Mouse (Mus musculus): Measurements from ENCODE around the gene Bbs9. TPM values are rescaled to one million over a fixed set of nuclear protein-coding genes. Genes with fewer than 3 reads are reported as not detected.

Bbs9 gene
- polyA plus RNA-seq, 1 experiment from 2014 or later = 15.0 TPM

DNA sequence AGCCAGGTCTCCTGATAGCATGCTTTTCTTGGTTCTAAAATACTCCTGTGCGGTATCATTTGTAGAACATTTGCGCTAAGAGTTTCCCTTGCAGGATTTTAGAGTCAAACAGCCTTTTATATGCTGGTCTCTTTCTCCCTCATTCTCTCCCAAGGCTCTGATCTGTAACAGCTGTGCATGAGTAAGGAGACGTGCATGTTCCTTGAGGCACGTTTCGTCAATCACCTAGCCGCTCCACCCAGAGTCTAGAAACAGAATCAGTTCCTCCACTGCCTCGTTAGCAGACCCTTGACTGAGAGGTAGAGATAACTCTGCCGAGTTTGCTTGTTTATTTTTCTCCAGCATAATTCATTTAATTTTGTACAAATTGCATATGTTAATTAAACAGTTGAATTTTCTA is 259.4 kb downstream of the Bbs9 start:
- Histone ChIP-seq H3K27me3 (no peaks in the 10 kb centered on the region), H3K4me1 (no peaks in the 10 kb centered on the region), H3K4me2 (replicated peaks) (no peak overlapping the region), H3K9ac (no peak overlapping the region), H3K27ac (replicated peaks) (no peak overlapping the region), H3K36me3 (no peaks in the 10 kb centered on the region), H3K4me3 (replicated peaks) (no peak overlapping the region), H3K9me3 (replicated peaks) (no peaks in the 10 kb centered on the region)
- no peak for ATAC-seq (ENCODE audit: insufficient number of reproducible peaks, low FRiP score, low TSS enrichment, low read depth)
- 42% methylated on average over 8 of the region's 8 CpGs for WGBS

- H3K27ac ChIP-seq (replicated peaks) = no peak overlapping the region
- no peak for ATAC-seq (ENCODE audit: insufficient number of reproducible peaks, low FRiP score, low TSS enrichment, low read depth)
- no peaks in the 10 kb centered on the region for H3K9me3 ChIP-seq (replicated peaks)
- WGBS = 78% methylated on average over 8 of the region's 8 CpGs
- no peak overlapping the region for H3K4me3 ChIP-seq (replicated peaks)
- H3K27me3 ChIP-seq = no peaks in the 10 kb centered on the region
- H3K36me3 ChIP-seq = no peaks in the 10 kb centered on the region
- H3K9ac ChIP-seq = no peak overlapping the region
- no peaks in the 10 kb centered on the region for H3K4me1 ChIP-seq
- no peak overlapping the region for H3K4me2 ChIP-seq (replicated peaks)
Measured at GRCm38 (mm10) chr9:22735385-22735784, 259.9 kb downstream of the Bbs9 start.

DNA sequence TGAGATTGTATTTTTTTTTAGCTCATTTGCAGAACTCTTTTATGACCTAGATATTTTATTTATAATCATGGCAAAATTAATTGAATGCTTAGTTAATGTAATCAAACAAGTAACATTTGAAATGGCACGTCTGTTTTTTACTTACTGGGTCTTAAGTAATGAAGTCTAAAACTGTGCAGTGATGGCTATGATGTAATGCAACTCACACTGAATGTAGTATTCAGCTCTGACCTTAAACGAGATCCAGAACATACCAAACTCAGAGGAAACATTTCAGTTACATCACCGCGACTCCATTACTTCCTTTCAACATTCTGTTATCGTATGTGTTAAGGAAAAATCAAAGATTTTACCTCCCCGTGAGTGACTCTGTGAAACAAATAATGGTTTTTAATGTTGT is 262.4 kb downstream of the Bbs9 start:
- no peak overlapping the region for H3K4me3 ChIP-seq (replicated peaks)
- H3K4me1 ChIP-seq = no peaks in the 10 kb centered on the region
- no peaks in the 10 kb centered on the region for H3K9me3 ChIP-seq (replicated peaks)
- H3K36me3 ChIP-seq = no peaks in the 10 kb centered on the region
- H3K27ac ChIP-seq (replicated peaks) = no peak overlapping the region
- no peak overlapping the region for H3K9ac ChIP-seq
- H3K27me3 ChIP-seq = no peaks in the 10 kb centered on the region
- H3K4me2 ChIP-seq (replicated peaks) = no peak overlapping the region
- no peak for ATAC-seq (ENCODE audit: insufficient number of reproducible peaks, low FRiP score, low TSS enrichment, low read depth)
- 51% methylated on average over 6 of the region's 6 CpGs for WGBS

- Histone ChIP-seq H3K4me2 (replicated peaks) (no peak overlapping the region), H3K4me1 (no peaks in the 10 kb centered on the region), H3K9ac (no peak overlapping the region), H3K27ac (replicated peaks) (no peak overlapping the region), H3K4me3 (replicated peaks) (no peak overlapping the region), H3K36me3 (no peaks in the 10 kb centered on the region), H3K27me3 (no peaks in the 10 kb centered on the region), H3K9me3 (replicated peaks) (no peaks in the 10 kb centered on the region)
- 84% methylated on average over 3 of the region's 3 CpGs for WGBS
- ATAC-seq (ENCODE audit: insufficient number of reproducible peaks, low FRiP score, low TSS enrichment, low read depth) = no peak
Measured at GRCm38 (mm10) chr9:22738861-22739260, 263.3 kb downstream of the Bbs9 start.

- Histone ChIP-seq H3K9ac (no peak overlapping the region), H3K27me3 (no peaks in the 10 kb centered on the region), H3K27ac (replicated peaks) (no peak overlapping the region), H3K4me1 (no peaks in the 10 kb centered on the region), H3K36me3 (no peaks in the 10 kb centered on the region), H3K9me3 (replicated peaks) (no peaks in the 10 kb centered on the region), H3K4me2 (replicated peaks) (no peak overlapping the region), H3K4me3 (replicated peaks) (no peak overlapping the region)
- ATAC-seq (ENCODE audit: insufficient number of reproducible peaks, low FRiP score, low TSS enrichment, low read depth) = no peak
- WGBS = 91% methylated on average over 1 of the region's 1 CpGs
Measured at GRCm38 (mm10) chr9:22741967-22742366, 266.5 kb downstream of the Bbs9 start.

- no peak overlapping the region for H3K9ac ChIP-seq
- H3K36me3 ChIP-seq = no peaks in the 10 kb centered on the region
- WGBS = 54% methylated on average over 2 of the region's 2 CpGs
- no peaks in the 10 kb centered on the region for H3K4me1 ChIP-seq
- no peak for ATAC-seq (ENCODE audit: insufficient number of reproducible peaks, low FRiP score, low TSS enrichment, low read depth)
- H3K9me3 ChIP-seq (replicated peaks) = no peaks in the 10 kb centered on the region
- no peak overlapping the region for H3K4me2 ChIP-seq (replicated peaks)
- H3K4me3 ChIP-seq (replicated peaks) = no peak overlapping the region
- H3K27me3 ChIP-seq = no peaks in the 10 kb centered on the region
- H3K27ac ChIP-seq (replicated peaks) = no peak overlapping the region
Measured at GRCm38 (mm10) chr9:22748617-22749016, 273.1 kb downstream of the Bbs9 start.

DNA sequence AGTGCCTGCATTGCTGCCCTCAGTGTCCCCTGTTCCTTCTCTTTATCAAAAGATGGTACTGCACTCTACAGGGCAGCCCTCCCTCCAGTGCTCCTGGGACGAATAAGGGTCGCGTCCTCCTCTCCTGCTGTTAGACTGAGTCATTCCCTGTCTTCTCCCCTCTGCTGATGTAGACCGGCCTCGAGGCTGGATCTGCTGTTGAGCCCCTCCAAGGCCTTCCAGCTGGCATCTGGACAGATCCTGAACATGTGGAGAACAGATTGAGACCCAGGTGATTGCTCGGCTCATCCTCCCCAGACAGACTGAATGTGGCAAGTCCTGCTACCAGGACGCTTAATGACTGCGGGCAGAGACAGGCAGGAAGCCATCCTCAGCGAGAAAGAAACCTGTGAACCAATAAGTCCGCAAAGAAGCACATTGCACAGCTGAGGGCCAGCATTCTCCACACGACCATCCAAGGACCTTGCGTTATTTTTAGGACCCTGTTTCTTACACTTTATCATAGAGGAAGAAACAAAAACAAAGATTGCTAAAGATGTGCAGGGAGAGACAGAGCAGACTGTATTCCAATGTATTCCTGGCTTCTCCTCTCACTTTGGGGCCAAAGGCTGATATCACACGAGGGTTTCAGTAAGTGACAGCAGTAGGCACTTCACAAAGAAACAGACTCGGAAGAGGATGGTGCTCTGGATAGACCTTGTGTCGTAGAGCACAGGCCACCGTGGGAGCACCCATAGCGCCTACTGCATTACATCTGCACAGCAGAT is 275.4 kb downstream of the Bbs9 start:
- no peak overlapping the region for H3K4me3 ChIP-seq (replicated peaks)
- 0 out of 2 replicates have a peak, but pooled peaks cover 3% of the 10 kb centered on the region for H3K27me3 ChIP-seq
- no peak overlapping the region for H3K4me2 ChIP-seq (replicated peaks)
- no peaks in the 10 kb centered on the region for H3K4me1 ChIP-seq
- H3K9me3 ChIP-seq (replicated peaks) = no peaks in the 10 kb centered on the region
- no peak for ATAC-seq (ENCODE audit: insufficient number of reproducible peaks, low FRiP score, low TSS enrichment, low read depth)
- no peaks in the 10 kb centered on the region for H3K36me3 ChIP-seq
- H3K27ac ChIP-seq (replicated peaks) = no peak overlapping the region
- WGBS = 62% methylated on average over 17 of the region's 17 CpGs
- H3K9ac ChIP-seq = no peak overlapping the region

- no peak for ATAC-seq (ENCODE audit: insufficient number of reproducible peaks, low FRiP score, low TSS enrichment, low read depth)
- Histone ChIP-seq H3K9ac (no peak overlapping the region), H3K9me3 (replicated peaks) (no peaks in the 10 kb centered on the region), H3K4me1 (no peaks in the 10 kb centered on the region), H3K36me3 (no peaks in the 10 kb centered on the region), H3K27ac (replicated peaks) (no peak overlapping the region), H3K4me3 (replicated peaks) (no peak overlapping the region), H3K4me2 (replicated peaks) (no peak overlapping the region), H3K27me3 (0 out of 2 replicates have a peak, but pooled peaks cover 3% of the 10 kb centered on the region)
Measured at GRCm38 (mm10) chr9:22751546-22751929, 276.0 kb downstream of the Bbs9 start.

GRCm38 (mm10) chr9:22754081-22754672 is 278.7 kb downstream of the Bbs9 start:
- Histone ChIP-seq H3K4me3 (replicated peaks) (no peak overlapping the region), H3K36me3 (no peaks in the 10 kb centered on the region), H3K4me1 (no peaks in the 10 kb centered on the region), H3K4me2 (replicated peaks) (no peak overlapping the region), H3K9ac (no peak overlapping the region), H3K27ac (replicated peaks) (no peak overlapping the region), H3K27me3 (0 out of 2 replicates have a peak, but pooled peaks cover 3% of the 10 kb centered on the region), H3K9me3 (replicated peaks) (no peaks in the 10 kb centered on the region)
- 68% methylated on average over 6 of the region's 6 CpGs for WGBS
- no peak for ATAC-seq (ENCODE audit: insufficient number of reproducible peaks, low FRiP score, low TSS enrichment, low read depth)

DNA sequence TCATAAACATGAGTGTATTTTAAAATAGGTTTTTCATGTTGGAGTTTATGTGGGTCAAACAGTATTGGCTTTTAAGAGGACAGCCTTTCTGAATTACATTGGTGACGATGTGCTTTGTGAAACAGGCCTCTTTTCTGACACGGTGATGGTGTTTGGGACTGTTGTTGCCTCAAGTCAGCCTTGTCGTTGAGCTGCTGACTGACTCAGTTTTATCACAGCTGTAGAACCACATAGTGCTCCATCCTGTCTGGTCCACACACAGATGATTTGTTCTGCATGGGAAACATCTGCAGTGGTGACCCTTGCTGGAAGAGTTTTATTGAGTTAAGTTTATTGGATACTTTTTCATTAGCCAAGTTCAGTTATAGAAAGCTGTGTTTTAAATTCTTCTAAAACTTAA is 283.0 kb downstream of the Bbs9 start:
- Histone ChIP-seq H3K27ac (replicated peaks) (no peak overlapping the region), H3K9ac (no peak overlapping the region), H3K4me2 (replicated peaks) (no peak overlapping the region), H3K36me3 (no peaks in the 10 kb centered on the region), H3K4me3 (replicated peaks) (no peak overlapping the region), H3K9me3 (replicated peaks) (no peaks in the 10 kb centered on the region), H3K4me1 (no peaks in the 10 kb centered on the region), H3K27me3 (0 out of 2 replicates have a peak, but pooled peaks cover 3% of the 10 kb centered on the region)
- no peak for ATAC-seq (ENCODE audit: insufficient number of reproducible peaks, low FRiP score, low TSS enrichment, low read depth)
- WGBS = 62% methylated on average over 3 of the region's 3 CpGs

- Histone ChIP-seq H3K36me3 (no peaks in the 10 kb centered on the region), H3K27ac (replicated peaks) (no peak overlapping the region), H3K9ac (no peak overlapping the region), H3K4me1 (no peaks in the 10 kb centered on the region), H3K9me3 (replicated peaks) (no peaks in the 10 kb centered on the region), H3K4me3 (replicated peaks) (no peak overlapping the region), H3K4me2 (replicated peaks) (no peak overlapping the region), H3K27me3 (0 out of 2 replicates have a peak, but pooled peaks cover 3% of the 10 kb centered on the region)
- ATAC-seq (ENCODE audit: insufficient number of reproducible peaks, low FRiP score, low TSS enrichment, low read depth) = no peak
- 70% methylated on average over 3 of the region's 3 CpGs for WGBS
Measured at GRCm38 (mm10) chr9:22759241-22759640, 283.7 kb downstream of the Bbs9 start.

- Histone ChIP-seq H3K36me3 (no peaks in the 10 kb centered on the region), H3K4me1 (no peaks in the 10 kb centered on the region), H3K9ac (no peak overlapping the region), H3K4me2 (replicated peaks) (no peak overlapping the region), H3K9me3 (replicated peaks) (no peaks in the 10 kb centered on the region), H3K27me3 (0 out of 2 replicates have a peak, but pooled peaks cover under 1% of the 10 kb centered on the region), H3K27ac (replicated peaks) (no peak overlapping the region), H3K4me3 (replicated peaks) (no peak overlapping the region)
- WGBS = 73% methylated on average over 4 of the region's 4 CpGs
- no peak for ATAC-seq (ENCODE audit: insufficient number of reproducible peaks, low FRiP score, low TSS enrichment, low read depth)
Measured at GRCm38 (mm10) chr9:22760376-22760775, 284.9 kb downstream of the Bbs9 start.
